Mouse (Mus musculus) natural killer cell, adult 2 months (primary cell): ENCODE measurements around the gene Ten1.

Source experiments
- DNase-seq, 2 experiments: peaks; one replicate each; pipeline ENCODE4 v3.0.0; 2022; ENCODE audit warnings: low spot score in 2 of 2

Gene Ten1

DNA sequence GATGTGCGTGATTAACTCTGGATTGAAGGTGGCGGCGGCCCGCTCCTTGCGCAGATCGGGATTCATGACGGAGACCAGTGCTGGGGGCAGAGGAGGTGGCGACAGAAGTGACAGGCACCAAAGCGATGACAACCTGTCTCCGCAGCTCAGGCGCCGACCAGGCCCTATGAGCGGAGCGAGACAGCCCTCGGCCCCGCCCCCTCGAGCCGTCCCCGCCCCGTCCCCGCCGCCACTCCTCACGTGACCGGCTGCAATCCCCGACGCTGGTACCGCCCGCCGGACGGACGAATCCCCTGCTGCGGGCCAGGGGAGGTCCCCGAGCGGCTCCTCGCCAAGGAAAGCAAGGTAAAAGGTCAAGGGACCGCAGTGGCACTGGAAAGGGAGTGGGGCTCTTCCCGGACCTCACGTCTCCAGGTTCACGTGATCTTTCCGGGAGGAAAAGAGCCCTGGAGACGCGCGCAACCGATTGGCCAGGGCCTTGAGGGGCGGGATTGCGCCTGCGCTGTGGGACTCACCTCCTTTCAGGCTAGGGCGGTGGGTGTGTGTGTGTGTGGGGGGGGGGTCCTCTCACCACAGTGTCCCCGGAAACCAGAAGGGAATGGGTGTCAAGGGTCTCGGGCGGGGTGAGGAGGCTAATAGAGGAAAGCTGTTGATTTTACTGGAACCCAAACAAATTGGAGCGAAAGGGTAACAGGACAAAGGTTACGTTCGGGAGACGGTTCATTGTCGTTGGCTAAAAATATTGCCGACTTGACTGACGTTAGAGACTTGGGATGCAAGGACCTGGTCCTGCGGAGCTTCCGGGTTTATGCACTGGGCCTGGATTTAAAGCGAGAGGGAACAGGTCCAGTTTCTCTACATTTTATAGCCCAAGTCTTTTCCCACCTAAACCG, at the start of gene Ten1, which contains the start of gene Acox1:
Ten1 (plus strand) TSS at position 217 of the 893 bp plus-strand sequence.
Acox1 (minus strand) TSS at position 407 of the 893 bp plus-strand sequence.
- peak; percentile 90 to 92 for DNase-seq

DNA sequence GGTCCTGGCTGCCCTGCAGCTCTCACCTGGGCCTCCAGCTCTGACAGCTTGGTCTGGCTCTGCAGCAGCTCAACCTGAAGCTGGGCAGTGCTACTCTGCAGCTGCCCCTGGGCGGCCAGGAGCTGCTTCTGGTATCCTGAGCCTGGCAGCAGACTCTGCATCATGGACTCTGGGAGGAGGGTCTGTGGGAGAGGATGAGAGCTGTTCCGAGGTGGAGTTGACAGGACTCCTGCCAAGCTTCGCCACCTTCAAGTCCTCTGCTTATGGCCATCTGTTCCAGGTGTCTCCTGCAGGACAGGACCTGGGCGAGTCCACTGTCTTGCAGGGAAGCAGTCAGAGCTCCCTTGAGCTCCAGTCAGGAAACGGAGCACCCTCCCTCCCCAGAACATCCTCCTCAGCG, 49.3 kb upstream of the Ten1 start:
- no peak for DNase-seq

DNA sequence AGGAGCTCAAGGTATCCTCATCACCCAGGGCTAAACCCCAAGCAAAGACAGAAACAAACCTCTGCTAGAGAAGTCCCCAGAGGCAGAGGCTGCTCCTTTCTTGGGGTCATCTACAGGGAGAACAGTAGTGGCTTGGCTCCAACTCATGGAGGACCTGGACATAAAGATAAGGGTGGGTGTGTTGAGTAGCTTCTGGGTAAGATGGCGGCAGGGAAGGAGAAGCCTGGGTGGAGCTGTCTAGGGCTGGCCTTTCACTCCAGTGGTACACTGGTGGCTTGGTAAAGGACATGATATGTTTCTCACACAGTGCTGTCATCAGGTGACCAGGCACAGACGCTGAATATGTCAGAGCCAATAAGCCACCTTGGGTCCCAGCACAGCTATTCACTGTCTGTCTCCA, 47.7 kb upstream of the Ten1 start:
- no peak for DNase-seq

DNA sequence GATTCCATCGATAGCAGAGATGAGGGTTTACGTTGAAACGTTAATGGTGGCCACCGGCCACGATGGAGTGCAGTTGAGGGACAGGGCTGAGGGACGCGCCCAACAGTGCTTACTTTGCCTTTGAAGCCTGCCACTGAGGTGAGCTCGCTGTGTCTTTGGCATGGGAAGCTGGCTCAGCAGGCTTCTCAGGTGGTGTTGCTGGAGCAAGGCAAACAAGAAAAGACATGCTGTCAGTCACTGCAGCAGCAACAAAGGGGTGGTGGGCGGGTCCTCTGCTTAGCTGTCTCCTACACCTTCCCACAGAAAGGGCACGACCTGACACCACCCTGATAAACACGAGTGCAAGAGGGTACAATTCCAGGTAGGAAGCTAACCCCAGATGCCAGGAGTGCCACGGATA, 37.3 kb upstream of the Ten1 start:
- DNase-seq: no peak

DNA sequence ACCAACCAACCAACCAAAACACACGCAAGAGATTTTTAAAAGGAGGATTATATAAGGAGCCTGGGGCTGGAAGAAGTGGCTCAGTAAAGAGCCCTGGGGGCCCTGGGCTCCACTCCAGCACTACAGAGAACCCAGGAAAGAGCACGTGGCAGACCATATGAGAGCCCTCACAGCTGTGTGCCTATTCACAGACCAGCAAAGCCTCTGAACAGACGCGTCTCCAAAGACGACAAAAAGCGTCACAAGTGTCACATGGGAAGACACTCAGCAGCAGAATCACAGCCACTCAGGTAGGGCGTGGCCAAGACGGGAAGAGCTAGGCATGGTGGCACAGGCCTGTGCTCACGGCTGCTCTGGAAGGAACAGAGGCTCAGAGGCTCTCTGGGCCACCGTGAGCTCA, 36.5 kb upstream of the Ten1 start:
- no peak for DNase-seq

DNA sequence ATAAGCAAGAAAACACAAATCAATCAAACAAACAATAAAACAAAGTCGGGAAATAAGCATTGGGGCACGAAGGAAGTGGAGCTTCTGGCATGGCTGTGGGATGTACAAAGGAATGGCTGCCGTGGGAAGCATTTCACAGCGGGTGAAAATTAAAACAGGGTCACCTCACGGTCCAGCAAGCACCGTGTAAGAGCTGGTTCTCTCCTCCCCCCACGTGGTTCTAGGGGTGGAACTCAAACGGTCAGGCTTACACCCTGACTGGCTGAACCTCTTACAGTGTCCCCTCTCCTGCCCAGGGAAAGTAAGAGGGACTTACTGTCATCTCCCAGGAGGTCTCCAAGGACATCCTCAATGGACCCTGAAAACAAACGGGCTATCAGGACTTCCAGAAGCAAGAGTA, 35.7 kb upstream of the Ten1 start:
- DNase-seq: no peak

DNA sequence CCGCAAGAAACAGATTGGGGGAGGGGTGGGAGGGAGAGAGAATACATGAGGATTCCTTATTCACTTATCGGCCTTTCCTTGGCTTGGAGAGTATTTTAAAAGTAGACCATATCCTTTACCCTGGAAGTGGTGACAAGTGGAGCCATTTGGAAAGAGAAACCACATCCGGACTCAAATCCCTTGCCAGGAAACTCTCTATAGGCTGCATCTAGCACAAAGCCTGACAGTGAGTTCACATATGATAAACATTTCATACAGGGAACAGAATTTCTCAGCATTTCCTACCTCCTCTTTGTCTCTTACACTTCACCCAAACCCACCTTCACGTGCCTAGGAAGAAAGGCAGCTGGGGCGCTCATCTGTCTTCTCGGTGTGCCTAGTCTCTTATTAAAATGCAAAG, 31.4 kb upstream of the Ten1 start:
- no peak for DNase-seq

DNA sequence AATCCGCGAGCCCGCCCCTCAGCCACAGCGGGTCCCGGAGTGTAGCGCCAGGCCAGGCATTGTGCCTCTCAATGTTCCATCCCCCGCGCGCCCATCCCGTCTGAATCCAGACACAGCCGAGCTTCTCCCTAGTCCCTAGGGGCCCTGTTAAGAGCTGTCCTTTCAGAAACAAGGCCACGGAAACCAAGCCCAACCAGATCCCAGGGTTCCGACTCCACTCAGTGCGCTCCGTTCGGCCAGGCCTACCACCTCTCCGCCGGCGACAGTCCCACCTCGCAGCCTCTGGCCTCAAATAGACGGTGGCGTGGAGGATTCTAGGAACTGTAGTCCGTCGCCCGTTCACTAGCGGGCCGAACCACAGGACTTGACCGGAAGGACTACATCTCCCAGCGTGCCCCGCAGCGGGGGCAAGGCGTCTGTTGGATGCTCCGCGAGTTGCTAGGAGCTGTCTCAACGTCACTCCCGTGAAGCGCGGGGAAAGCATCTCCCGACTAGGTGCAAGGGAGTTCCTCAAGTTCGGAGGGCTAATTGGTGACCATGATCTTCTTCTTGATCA, 30.7 kb upstream of the Ten1 start, which contains the start of gene Fbf1:
Fbf1 (minus strand) TSS at position 283 of the 556 bp plus-strand sequence.
- peak; percentile 85 to 86 for DNase-seq

DNA sequence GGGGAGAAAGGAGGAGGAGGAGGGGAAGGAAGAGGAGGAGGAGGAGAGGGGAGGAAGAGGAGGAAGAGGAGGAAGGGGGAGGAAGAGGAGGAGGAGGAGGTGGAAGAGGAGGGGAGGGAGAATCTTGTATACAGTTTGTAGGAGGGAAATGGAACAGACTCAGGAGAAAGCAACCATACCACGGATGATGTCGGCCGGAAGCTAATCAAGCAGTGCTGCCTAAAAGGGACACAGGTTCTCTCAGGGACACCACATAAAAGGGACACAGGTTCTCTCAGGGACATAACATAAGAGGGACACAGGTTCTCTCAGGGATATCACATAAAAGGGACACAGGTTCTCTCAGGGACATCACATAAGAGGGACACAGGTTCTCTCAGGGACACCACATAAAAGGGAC, 29.4 kb upstream of the Ten1 start:
- no peak for DNase-seq

DNA sequence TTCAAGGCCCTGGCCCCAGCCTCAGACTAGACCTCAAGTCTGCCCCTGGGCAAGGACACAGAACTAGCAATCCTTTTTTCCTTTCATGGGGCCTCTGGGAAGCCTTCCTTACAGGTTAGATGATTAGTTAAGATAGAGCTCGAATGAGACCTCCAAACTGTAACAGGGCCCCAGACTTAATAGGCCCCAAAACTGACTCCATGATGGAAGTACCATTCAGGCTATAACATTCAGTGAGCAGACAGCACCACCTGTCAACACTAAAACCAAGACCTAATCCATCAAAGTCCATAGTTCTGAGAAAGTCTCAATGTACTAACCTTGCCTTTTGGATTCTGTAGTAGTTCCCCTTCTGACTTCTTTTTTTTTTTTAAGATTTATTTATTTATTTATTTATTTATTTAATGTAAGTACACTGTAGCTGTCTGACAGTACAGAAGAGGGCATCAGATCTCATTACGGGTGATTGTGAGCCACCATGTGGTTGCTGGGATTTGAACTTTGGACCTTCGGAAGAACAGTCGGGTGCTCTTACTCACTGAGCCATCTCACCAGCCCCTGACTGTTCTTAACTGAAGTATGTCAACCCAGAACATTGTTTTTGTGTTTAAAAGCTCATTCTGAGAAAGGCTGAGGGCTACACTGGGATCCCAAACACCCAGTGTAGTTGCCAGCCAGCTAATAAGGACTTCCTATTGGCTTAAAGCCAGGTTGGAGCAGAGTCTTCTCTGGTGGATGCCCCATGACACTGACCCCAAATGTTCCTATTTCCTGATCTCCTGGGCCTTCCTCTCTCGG, 28.5 kb upstream of the Ten1 start:
- no peak for DNase-seq

DNA sequence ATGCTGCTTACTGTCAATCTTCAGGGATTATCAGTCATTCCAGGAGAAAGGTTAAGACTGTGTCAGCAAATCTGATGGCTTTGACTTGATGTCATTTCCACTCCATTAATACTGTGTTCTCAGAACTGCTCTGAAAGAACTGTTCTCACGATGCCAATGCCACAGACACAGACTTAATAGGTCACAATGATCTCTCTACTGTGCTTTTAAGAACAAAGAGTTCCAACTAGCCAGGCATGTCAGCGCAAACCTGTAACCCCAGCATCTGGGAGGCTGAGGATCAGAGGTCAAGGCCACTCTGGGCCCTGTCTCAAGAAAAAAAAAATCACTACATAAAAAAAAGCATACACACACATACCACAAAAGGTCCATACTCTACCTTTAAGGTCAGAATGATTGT, 26.7 kb upstream of the Ten1 start:
- DNase-seq: no peak

DNA sequence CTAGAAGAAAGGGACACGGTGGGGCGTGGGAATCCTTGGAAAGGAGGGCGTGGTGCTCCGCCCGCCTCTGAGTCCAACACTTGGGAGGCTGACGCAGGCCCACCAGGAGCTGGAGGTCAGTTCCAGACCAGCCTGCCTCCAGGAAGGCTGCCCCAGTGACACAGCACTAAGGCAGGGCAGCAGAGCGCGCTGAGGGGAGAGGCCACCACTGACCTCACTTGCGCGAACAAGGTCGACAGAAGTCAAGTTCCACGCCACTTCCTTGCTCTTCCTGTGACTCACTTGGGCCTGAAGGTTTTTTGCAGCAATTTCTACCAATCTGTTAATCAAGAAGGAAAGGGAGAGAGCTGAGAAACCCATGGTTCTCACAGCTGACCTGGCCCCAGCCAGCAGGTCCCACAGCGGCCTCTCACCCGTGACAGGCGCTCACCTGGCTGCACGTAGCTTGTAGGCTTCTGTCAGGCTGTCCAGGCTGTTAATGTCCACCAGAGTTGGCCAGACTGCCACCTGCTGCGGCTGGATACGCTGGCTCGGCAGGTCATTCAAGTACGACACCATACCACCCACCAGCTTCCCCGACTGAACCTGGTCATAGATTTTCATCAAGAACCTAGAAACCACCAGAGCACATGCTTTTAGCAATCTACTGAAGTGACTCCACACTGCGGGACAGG, 23.7 kb upstream of the Ten1 start:
- no peak for DNase-seq

DNA sequence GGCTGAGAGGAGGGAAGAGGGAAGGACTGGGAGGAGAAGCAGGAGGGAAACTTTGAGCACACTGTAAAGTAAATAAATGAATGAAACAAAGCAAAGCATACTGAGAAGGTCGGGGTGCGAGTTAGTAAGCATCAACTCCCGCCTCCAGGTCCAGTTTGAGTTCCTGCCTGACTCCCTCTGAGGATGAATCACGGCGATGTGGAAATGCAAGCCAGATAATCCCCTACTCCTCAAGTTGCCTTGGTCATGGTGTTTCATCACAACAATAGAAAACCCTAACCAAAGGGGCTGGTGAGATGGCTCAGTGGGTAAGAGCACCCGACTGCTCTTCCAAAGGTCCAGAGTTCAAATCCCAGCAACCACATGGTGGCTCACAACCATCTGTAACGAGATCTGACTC, 22.6 kb upstream of the Ten1 start:
- DNase-seq: no peak

DNA sequence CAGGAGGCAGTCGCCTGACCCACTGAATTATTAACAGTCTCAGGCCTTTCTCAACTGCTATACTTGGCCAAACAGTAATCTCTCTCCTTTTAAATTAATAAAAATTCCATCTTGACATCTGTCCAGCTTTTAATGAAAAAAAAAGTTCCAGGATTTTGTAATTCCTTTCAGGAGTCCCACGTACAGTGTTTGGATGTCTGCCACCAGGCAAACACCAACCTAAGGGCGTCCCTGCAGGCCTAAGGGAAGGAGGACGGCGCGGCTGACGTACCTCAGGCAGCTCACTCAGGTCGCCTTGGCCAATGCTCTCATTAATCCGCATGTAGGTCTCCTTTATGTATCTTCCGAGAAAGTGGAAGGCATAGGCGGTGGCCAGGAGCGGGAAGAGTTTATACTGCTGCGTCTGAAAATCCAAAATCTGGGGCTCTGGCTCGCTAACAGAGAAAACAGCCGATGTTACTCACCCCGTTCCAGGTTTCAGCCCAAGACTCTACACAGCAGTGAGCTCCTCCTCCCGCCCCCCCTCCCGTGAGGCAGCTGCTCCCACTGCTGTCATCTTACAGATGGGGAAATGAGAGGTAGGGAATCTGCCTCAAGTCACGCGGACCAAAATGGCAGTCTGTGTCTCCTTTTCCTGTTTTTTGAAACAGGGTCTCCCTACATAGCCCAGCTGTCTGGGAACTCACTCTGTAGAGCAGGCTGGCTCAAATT, 20.1 kb upstream of the Ten1 start:
- no peak for DNase-seq

DNA sequence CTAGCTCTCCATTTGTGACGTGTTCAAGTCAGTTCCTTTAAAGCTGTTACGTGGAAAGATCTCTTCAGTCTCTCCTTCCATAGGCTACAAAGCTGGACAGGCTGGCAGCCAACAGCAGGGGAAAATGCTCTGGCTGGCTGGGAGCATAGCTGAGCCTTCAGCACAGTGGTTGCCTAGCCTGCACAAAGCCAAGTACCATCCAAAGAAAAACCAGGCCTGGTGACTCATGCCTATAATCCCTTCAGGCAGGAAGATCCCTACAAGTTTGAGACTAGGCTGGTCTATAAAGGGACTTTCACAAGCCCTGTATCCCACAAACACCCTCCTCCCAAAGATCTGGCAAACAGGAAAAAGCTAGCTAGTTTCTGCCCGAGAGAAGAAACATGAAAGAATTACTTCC, 12.8 kb upstream of the Ten1 start:
- DNase-seq: no peak

DNA sequence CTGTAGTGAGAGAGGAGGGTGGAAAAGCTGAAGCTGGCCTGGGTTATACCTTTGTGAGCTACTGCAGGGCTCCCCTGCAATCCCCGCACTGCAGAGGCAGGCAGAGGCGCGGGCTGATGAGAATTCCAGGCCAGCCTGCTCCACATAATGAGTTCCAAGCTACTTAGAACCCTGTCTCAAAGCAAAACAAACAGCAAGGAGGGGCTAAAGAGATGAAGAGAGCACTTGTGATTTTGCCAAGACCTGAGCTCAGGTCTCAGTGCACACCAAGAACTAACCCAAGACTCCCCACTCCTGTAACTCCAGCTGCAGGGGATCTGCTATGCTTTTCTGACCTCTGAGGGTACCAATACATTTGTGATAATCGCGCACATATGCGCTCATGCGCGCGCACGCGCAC, 12.3 kb upstream of the Ten1 start:
- DNase-seq: no peak

DNA sequence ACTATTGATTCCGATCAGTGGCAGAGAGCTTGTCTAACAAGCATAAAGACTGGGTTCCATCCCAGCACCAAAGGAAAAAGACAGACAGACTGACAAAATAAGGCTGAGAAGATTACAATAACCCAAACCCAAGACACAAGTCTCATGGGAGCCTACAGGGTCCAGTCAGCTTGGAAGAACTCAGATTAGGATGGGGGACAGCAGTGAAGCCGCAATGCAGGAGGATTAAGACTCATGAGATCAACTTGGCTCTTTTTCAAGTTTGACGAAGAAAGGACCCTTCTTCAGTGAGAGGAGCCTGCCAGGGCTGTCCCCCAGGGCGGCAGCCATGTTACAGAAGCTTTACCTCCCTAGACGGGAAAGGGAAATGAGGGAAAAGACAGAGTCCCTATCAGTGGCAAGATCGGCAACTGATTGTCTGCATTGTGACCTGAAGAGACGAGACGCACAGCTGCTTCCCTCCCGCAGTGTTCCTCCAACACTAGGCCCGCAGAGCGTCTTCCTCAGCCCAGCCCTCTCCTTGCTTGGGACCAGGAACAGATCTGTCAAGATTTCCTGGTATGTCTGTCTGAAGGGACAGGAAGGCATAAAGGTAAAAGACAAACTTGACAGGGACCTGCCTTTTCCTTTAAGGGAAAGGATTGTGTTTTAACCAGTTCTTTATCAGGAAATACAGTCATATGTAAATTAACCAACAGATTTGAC, 11.3 kb upstream of the Ten1 start:
- no peak for DNase-seq

DNA sequence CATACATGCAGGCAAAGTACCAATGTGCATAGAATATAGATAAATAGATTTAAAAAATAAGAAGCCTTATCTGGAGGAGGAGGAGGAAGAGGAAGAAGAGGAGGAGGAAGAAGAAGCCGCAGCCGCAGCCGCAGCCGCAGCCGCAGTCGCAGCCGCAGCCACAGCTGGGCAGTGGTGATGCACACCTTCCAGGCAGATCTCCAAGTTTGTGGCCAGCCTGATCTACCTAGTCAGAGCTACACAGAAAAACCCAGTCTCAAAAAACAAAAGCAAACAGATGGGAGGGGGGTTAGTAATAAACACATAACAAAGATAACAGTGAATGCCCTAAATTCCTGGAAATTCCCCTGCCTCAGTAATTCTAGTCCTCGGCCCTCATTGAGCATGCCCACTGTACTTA, 4.0 kb upstream of the Ten1 start:
- DNase-seq: no peak

DNA sequence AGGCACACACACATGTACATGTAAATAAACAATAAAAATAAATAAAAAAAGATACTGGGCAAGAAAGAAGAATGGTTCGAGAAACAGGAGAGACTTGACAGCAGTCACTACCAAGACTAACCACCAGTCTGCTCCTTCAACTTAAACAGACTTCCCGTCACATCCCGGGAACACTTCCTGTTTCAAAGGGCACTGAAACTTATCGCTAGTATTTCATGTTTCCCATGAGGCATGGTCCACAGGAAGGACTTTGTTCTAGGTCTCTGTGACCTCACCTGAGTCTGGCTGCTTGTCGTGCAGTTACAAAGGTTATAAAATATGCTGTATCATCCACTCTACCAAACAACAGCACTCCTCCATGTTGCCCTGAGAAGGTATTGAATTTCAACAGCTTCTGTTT, 3.4 kb upstream of the Ten1 start:
- no peak for DNase-seq

DNA sequence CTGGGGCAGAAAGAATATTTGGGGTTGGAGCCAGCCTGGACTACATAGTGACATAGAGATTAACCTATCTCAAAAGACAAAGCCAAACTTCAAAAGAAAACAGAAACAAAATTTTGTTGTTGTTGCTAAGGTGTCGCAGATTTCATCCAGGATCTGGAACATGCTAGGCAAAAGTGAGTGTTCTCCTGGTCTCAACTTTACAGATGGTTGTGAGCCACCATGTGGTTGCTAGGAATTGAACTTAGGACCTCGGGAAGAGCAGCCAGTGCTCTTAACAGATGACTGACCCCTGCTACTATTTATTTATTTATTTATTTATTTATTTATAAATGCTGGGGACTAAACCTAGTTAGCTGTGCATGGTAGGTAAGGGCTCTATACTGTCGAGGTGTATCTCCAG, 2.3 kb upstream of the Ten1 start:
- DNase-seq: no peak
